Mouse (Mus musculus): ENCODE measurements at regions not wholly inside any gene's neighbourhood (a gene's known extent, or its start where the extent isn't known, plus 50 kb on each side); places are given as distances from the start of the nearest gene placed in this dataset.

DNA sequence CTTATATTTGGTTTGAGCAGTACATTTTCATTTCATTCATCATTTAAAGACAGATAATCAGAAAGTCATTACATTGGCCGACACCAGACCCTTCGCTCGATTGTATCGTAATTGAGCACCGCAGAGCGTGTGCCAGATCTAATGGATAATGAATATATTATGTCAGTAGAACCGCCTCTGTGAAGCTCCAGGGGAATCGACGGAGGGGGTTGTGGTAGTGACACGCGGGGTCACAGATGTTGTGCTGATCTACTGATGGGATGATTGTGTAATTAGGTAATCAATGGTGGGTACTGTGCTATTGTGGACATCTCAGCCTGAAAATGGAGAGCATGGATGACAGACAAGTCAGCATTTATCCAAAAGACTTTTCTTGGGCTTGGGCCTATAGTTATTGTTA, 414.3 kb upstream of the Tenm2 start:
- no peak for DNase-seq

DNA sequence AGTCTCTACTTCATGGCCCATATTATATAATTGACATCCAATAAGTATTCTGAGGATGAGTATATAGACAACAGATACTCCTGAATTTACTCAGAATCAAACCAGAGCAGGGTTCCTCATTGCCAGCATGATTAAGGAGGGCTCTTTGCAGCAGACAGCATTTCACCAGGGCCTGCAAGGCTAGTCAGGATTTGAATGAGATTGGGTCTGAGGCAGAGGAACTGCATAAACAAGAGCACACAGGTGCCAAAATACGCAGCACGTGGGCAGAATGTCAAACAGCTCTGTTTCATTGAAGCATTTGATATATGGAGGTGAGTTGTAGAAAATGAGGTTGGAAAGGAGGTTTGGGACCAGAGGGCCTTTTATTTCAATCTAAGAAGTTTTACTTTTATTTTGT, 387.5 kb upstream of the Tenm2 start:
- no peak for DNase-seq

DNA sequence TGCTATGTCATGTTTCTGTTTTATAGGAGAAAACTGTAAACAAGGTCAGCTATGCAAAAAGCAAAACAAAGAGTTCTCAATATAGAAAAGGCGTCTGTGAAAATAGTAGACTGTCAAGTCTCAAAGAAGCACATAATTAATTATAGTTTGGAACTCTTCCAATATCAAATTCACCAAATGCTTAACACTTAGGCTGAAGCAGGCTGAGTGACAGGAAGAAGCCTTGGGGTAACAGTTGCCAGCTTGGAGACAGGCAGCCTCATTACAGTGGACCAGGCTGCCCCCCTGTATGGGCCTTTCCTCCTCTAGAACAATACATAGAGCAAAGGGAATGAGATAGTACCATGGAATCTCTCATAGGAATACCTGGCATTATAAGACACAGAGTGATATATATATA, 364.8 kb upstream of the Tenm2 start:
- no peak for DNase-seq

DNA sequence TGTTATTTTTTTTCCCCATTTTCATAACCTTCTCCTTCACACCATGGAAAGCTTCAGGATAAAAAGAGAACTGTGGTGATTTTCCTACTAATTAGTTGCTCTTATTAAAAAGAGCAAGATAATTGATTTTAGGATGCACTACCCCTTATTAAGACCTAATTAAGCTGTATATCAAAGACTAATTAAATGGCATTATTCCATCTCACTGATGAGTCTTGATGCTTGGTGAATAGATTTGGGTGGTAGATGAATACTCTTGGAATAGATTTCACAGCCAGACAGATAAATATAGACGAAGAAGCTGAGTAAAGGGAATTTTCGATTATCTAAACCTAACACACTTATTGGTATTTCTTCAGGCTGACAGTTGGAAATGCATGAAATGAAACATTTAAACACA, 346.5 kb upstream of the Tenm2 start:
- DNase-seq, result no peak

- no peak for DNase-seq
Measured at GRCm38 (mm10) chr11:37533624-37534023, 297.9 kb upstream of the Tenm2 start.

GRCm38 (mm10) chr11:37532476-37532875, 296.7 kb upstream of the Tenm2 start:
- peak; percentile 36 for DNase-seq

DNA sequence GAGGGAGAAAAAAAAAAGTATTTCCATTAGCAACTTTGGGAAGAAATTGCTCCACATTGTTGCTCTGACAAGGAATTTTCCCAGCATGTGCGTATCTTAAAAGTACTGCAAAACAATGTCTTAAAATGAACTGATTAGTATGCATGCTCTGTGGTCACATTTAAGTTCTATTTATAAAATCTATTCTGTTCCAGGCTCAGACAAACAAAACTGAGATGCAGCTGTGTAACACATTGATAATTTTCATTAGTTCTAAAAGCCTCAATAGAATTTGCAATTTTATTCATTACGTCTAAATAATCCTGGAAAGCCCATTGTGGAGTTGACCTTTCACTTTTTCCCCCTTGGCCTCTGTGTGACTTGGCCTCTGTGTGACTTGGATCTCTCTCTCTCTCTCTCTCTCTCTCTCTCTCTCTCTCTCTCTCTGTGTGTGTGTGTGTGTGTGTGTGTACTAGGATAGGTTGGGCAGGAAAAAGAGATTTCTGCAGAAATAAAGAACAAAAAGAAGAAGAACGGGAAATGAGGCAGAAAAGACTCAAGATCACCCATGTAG, 262.8 kb upstream of the Tenm2 start:
- no peak for DNase-seq

- DNase-seq, result no peak
Measured at GRCm38 (mm10) chr11:37497874-37498273, 262.1 kb upstream of the Tenm2 start.

GRCm38 (mm10) chr11:37480236-37480635, 244.5 kb upstream of the Tenm2 start:
- DNase-seq, result peak; percentile 38

GRCm38 (mm10) chr11:37478970-37479482, 243.3 kb upstream of the Tenm2 start:
- no peak for DNase-seq

DNA sequence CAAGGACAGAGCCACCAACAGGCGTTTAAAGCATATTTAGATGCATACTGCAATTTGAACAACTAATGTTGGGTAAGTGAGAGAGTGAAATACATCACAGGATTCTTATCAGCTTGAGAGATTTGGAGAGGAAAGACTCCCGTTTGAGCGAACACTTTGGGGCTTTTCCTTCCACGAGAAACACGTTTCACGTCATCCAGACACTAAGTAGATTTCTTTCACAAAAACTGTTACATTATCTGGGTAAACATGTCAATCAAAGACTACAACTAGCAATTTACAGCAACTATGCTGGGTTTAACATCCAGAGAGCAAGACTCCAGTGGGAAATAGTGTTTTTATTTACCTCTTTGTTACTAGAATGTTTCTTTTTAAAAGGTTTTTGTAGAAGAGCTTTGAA, 238.3 kb upstream of the Tenm2 start:
- no peak for DNase-seq

DNA sequence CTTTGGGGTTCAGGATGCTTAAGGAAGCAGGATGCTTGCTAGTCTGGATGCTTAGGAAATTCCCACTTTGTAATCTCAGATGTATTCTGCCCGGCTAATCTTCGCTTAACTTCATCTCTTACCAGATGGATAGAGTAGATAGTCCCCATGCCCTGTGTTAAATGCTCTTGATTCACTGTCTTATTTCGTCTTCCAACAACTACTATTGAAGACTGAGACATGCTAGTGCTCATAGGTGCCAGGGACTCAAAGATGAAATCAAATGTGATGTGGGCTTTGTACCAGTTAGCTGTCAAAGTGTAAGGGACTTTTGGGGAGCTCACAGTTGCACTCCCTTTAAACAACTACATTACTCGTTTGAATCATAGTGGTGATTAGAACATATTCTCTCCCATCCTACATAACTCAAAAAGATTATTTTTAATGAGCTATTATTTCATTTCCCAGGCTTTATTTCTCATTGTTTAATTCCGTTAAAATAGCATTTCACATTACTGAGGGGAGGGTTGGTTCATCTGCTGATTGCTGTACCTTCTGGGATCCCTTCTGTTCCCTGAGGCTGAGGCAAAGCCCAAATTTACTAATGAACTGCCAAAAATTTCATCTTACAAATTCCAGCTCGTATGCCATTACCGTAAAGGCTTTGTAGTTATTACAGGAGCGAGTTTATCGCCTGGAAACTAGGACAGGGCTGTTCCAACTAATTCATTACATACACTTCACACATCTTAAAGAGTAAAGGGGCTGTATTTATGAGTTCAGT, 228.1 kb upstream of the Tenm2 start:
- DNase-seq, result no peak

DNA sequence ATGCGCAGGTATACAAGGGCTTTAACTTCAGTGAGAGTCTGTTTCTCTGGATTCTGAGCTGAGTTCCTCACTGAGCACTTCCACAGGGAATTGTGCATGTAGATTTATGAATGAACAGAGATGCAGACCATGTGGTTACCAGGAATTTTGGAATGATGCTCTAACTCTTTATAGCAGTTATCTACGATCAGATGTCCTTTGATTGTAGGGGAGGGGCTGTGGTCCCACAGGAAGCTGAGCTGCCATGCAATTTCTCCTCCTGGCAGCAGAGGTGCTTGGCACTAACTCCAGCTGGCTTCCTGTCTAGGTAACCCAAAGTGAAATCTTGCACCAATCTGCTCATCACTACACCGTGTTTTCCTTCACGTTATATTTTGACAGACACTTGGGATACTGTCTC, 226.6 kb upstream of the Tenm2 start:
- no peak for DNase-seq

DNA sequence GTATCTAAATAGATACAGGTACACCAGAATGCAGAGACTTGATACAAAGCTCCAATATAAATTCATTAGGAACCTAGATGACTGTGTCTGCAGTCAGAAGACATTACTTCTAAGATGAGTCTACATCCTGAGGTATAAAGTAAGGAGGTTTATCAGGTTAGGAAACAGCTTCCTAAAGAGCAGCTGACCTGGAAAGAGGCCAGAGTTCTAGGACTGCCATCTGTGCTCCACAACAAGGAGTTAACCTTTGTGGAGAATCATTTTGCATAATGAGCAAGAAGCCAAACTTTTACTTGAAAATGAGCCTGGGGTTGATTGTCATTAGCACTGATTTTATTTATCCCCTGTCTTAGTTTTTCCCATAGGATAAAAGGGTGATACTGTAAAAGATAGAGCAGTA, 211.6 kb upstream of the Tenm2 start:
- no peak for DNase-seq

DNA sequence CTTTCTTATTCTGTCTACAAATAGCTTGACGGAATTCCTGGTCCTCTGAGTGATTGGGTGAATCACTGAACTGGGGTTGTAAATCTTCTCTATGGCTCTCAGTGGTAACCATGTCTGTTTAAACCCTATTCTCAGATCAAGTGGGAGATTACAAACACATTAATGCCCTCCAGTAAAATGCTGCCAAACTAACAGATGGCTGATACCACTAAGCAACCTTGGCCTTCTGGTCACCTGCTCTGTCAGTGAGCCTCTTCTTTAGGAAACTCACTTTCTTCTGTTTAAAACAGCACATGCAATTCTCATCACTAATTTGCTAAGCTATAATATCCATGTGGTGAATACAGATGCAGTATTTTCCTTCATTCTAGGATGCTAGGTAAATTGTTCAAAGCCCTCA, 210.9 kb upstream of the Tenm2 start:
- no peak for DNase-seq

- no peak for DNase-seq
Measured at GRCm38 (mm10) chr11:37442781-37443180, 207.0 kb upstream of the Tenm2 start.

DNA sequence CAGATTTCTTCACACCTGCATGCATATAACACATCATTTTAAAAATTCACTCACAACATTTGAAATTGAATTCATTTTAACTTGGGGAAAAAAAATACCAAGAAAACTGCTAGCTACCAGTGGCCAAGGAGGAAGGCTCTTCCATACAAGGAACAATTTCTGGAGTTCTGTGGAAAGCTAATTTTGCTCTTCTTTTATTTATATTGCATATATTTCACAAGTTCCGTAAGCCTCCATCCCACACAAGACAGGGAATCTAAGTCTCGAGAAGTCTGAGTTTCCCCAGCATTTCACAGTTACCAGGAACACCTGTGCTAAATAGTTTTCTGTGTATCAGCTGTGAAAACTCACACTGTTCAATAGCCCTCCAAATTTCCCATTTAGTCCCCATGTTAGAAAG, 198.8 kb upstream of the Tenm2 start:
- no peak for DNase-seq

DNA sequence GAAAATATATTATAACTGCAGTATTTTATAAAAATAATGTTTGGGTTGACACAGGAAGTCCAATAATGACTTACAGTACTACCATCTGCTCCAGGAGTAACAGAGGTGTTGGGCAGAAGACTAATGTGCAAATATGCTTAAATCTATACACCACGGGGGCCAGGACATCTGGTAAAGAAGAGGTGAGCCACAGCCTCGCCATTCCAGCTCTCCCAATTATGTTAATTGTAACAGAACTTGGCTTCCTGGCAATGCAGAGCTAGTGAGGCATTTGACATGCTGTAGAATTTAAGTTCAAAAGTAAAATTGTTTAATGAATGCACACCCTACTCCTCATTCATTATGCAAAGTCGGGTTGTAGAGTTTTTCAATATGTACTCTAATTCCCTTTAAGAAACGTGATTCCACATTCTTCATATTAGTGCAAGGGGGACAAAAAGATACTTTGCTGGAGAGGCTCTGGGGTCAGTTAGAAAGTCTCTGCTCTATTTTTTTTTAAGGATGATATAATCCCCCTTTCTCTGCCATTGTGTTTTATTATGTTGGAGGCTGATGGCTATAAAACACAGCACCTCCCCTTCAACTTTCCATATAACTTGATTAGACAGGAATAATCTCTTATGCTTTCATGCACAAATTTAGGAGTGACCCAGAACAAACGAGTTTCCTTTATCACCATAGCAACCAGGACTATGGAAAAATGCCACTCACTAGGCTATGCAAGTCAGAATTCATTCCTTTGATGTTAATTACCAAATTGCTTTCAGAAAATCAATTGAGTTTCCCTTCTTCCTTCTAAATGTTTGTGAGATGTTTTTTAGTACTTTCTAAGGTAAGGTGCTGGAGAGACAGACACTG, 188.8 kb upstream of the Tenm2 start:
- DNase-seq, result no peak

DNA sequence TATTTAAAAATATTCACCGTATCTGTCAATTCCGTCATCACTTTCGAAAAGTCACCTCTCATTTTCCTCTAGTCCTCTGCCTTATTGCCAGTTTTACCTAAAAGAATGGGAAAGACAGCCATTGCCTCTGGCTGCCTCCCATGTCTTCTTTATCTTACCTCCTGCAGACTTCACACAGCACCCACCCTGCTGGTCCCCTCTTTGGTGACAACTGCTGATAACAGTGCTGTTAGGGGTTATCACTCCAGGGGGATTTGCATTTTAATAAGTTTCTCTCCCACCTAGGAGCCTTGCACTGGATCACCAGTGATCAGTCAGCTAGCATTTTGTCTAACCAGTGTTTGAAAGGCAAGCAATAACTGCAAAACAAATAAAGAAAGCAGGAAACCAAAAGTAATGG, 177.1 kb upstream of the Tenm2 start:
- DNase-seq, result no peak

DNA sequence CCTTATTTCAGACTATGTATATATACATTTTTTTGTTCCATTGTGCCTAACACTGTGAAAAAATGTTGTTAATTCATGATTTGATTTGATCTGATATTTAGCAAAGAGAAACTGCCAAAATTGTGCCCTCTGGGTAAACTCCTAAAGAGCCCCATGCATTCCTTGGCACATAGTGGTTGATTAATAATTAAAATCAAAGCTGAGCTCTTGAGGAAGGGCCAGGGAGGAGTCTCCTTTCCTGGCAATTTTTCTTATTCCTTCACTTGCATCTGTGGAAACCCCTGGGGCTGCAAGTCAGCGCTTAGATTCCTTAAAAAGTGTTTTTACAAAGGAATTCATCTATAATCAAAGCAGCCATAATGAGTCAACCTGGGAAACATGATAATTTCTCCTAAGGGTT, 132.2 kb upstream of the Tenm2 start:
- no peak for DNase-seq

GRCm38 (mm10) chr11:37364430-37364829, 128.7 kb upstream of the Tenm2 start:
- DNase-seq, result peak; percentile 17

GRCm38 (mm10) chr11:37355074-37355473, 119.3 kb upstream of the Tenm2 start:
- no peak for DNase-seq

- no peak for DNase-seq
Measured at GRCm38 (mm10) chr11:37309691-37310090, 73.9 kb upstream of the Tenm2 start.

Data from adrenal gland, postnatal 14 days (tissue).